Mouse (Mus musculus) midbrain, embryonic 14.5 days (tissue): ENCODE measurements around the gene Psmd1. TPM values are rescaled to one million over a fixed set of nuclear protein-coding genes. Genes with fewer than 3 reads are reported as not detected.
A peak's percentile ranks its signal among the peaks of the same experiment; 100 is the strongest.

ENCODE experiments used
- ATAC-seq: fragments of 200-750 bp; cut with Nextera tagmentation; 2 replicates; pipeline ENCODE4 v1.8.0; 2017; ENCODE audit warnings: moderate number of reproducible peaks, moderate library complexity; ENCODE audit not compliant: low FRiP score, low TSS enrichment
- DNase-seq: peaks from one replicate; pipeline ENCODE4 v3.0.0-alpha.2; 2015
- H3K27ac ChIP-seq: fragments of 300-500 bp; sonication (generic); replicated peaks from 2 replicates; pipeline ENCODE4 v1.5.1; 2014; ENCODE audit warnings: mild to moderate bottlenecking, low read depth, low read length, moderate library complexity
- H3K27me3 ChIP-seq: fragments of 300-500 bp; sonication (generic); 2 replicates; pipeline ENCODE4 v1.6.1; 2014; ENCODE audit warnings: low read length, control low read depth, mixed read lengths; ENCODE audit not compliant: control insufficient read depth, insufficient read depth
- H3K36me3 ChIP-seq: fragments of 300-500 bp; sonication (generic); 2 replicates; pipeline ENCODE4 v1.6.1; 2014; ENCODE audit warnings: low read length, control low read depth; ENCODE audit not compliant: control insufficient read depth, insufficient read depth
- H3K4me1 ChIP-seq: fragments of 300-500 bp; sonication (generic); 2 replicates; pipeline ENCODE4 v1.6.1; 2014; ENCODE audit warnings: mild to moderate bottlenecking, antibody characterized with exemption, low read length, control low read depth; ENCODE audit not compliant: control insufficient read depth, insufficient read depth
- H3K4me2 ChIP-seq: fragments of 300-500 bp; sonication (generic); 2 replicates; pipeline ENCODE4 v1.6.1; 2014; ENCODE audit warnings: mild to moderate bottlenecking, low read length, moderate library complexity
- H3K4me3 ChIP-seq: fragments of 300-500 bp; sonication (generic); replicated peaks from 2 replicates; pipeline ENCODE4 v1.5.1; 2014; ENCODE audit warnings: low read depth, low read length
- H3K9ac ChIP-seq: fragments of 300-500 bp; sonication (generic); replicated peaks from 2 replicates; pipeline ENCODE4 v1.6.1; 2014; ENCODE audit warnings: mild to moderate bottlenecking, low read length, moderate library complexity
- H3K9me3 ChIP-seq: fragments of 300-500 bp; sonication (generic); 2 replicates; pipeline ENCODE4 v1.6.1; 2016; ENCODE audit warnings: low read length, control low read depth, mixed read lengths; ENCODE audit not compliant: control insufficient read depth
- WGBS: fragments of 180-500 bp; shearing (Covaris S2); extraction: QIAGEN DNeasy Blood & Tissue Kit; methylation state at CpG from one replicate; pipeline ENCODE4 v1.1.7; 2014; 5-methylcytosine and 5-hydroxymethylcytosine counted together
- polyA plus RNA-seq: library from polyadenylated mRNA; unstranded; fragments of >200 nt; fragmentation: Nextera tagmentation; extraction: Ambion mirVana; gene quantifications from 2 replicates; pipeline ENCODE4 v1.2.1, GENCODE M21; 2014

Psmd1 gene
- polyA plus RNA-seq, 1 experiment from 2014 or later, result 214 TPM

GRCm38 (mm10) chr1:86040131-86040530 lies 24.1 kb upstream of the Psmd1 start:
- H3K9ac ChIP-seq, result no peak overlapping the region
- no peak overlapping the region for H3K27ac ChIP-seq
- H3K27me3 ChIP-seq, result peaks cover 9% of the 10 kb centered on the region
- H3K36me3 ChIP-seq, result no peaks in the 10 kb centered on the region
- no peaks in the 10 kb centered on the region for H3K4me1 ChIP-seq
- 0 out of 2 replicates have a peak, but pooled peaks cover 3% of the 10 kb centered on the region for H3K9me3 ChIP-seq
- DNase-seq, result no peak
- ATAC-seq, result no peak
- WGBS, result 70% methylated on average over 4 of the region's 4 CpGs
- H3K4me3 ChIP-seq, result no peak overlapping the region
- no peak overlapping the region for H3K4me2 ChIP-seq

- ATAC-seq, result no peak
- Histone ChIP-seq H3K36me3 (no peaks in the 10 kb centered on the region), H3K4me2 (no peak overlapping the region), H3K4me3 (no peak overlapping the region), H3K9me3 (0 out of 2 replicates have a peak, but pooled peaks cover 3% of the 10 kb centered on the region), H3K27ac (no peak overlapping the region), H3K9ac (no peak overlapping the region), H3K4me1 (no peaks in the 10 kb centered on the region), H3K27me3 (peaks cover 16% of the 10 kb centered on the region)
- DNase-seq, result no peak
- WGBS, result 98% methylated on average over 3 of the region's 3 CpGs
These were observed 23.4 kb upstream of the Psmd1 start for GRCm38 (mm10) chr1:86040817-86041216.

GRCm38 (mm10) chr1:86045056-86045455 lies 19.1 kb upstream of the Psmd1 start:
- H3K27me3 ChIP-seq, result peaks cover 33% of the 10 kb centered on the region
- DNase-seq (no peak), ATAC-seq (no peak)
- 58% methylated on average over 4 of the region's 4 CpGs for WGBS
- H3K36me3 ChIP-seq, result no peaks in the 10 kb centered on the region
- no peak overlapping the region for H3K27ac ChIP-seq
- H3K4me2 ChIP-seq, result no peak overlapping the region
- H3K9ac ChIP-seq, result no peak overlapping the region
- 0 out of 2 replicates have a peak, but pooled peaks cover 3% of the 10 kb centered on the region for H3K9me3 ChIP-seq
- H3K4me3 ChIP-seq, result no peak overlapping the region
- peaks cover 4% of the 10 kb centered on the region; the same call in 1 of the 2 replicates for H3K4me1 ChIP-seq

GRCm38 (mm10) chr1:86045848-86046805 lies 18.1 kb upstream of the Psmd1 start, which contains the start of gene 2810459M11Rik:
Gene 2810459M11Rik (plus strand): TSS chr1:86045863.
- Histone ChIP-seq H3K9ac (peak within 1 kb of the TSS; percentile 60), H3K27me3 (peaks cover 33% of the 10 kb centered on the region), H3K4me3 (peak within 1 kb of the TSS; percentile 59), H3K4me1 (peaks cover 4% of the 10 kb centered on the region; the same call in 1 of the 2 replicates), H3K27ac (0 out of 2 replicates have a peak within 1 kb of the TSS, but pooled peaks have one; percentile 10), H3K36me3 (no peaks in the 10 kb centered on the region), H3K9me3 (0 out of 2 replicates have a peak, but pooled peaks cover 3% of the 10 kb centered on the region), H3K4me2 (peak within 1 kb of the TSS; percentile 89)
- under 1% methylated on average over 107 of the region's 110 CpGs for WGBS
- peak; percentile 76 for ATAC-seq
- peak; percentile 74 for DNase-seq

GRCm38 (mm10) chr1:86046833-86047563 lies 17.2 kb upstream of the Psmd1 start:
- 7% methylated on average over 24 of the region's 24 CpGs for WGBS
- no peak overlapping the region; the same call in 1 of the 2 replicates for H3K9ac ChIP-seq
- no peak overlapping the region for H3K27ac ChIP-seq
- peak overlapping the region; percentile 59 for H3K4me3 ChIP-seq
- ATAC-seq (no peak), DNase-seq (peak; percentile 8)
- peak overlapping the region; percentile 89 for H3K4me2 ChIP-seq
- peaks cover 4% of the 10 kb centered on the region; the same call in 1 of the 2 replicates for H3K4me1 ChIP-seq
- peaks cover 33% of the 10 kb centered on the region for H3K27me3 ChIP-seq
- H3K9me3 ChIP-seq, result no peaks in the 10 kb centered on the region
- H3K36me3 ChIP-seq, result no peaks in the 10 kb centered on the region

- Histone ChIP-seq H3K36me3 (no peaks in the 10 kb centered on the region), H3K9me3 (no peaks in the 10 kb centered on the region), H3K4me3 (no peak overlapping the region), H3K4me2 (no peak overlapping the region), H3K27me3 (peaks cover 33% of the 10 kb centered on the region), H3K9ac (no peak overlapping the region), H3K4me1 (peaks cover 4% of the 10 kb centered on the region; the same call in 1 of the 2 replicates), H3K27ac (no peak overlapping the region)
- WGBS, result 82% methylated on average over 4 of the region's 4 CpGs
- ATAC-seq, result no peak
- no peak for DNase-seq
These were observed 16.0 kb upstream of the Psmd1 start for GRCm38 (mm10) chr1:86048231-86048630.

GRCm38 (mm10) chr1:86048744-86049143 lies 15.4 kb upstream of the Psmd1 start:
- peaks cover 4% of the 10 kb centered on the region; the same call in 1 of the 2 replicates for H3K4me1 ChIP-seq
- H3K27me3 ChIP-seq, result peaks cover 33% of the 10 kb centered on the region
- 78% methylated on average over 3 of the region's 3 CpGs for WGBS

GRCm38 (mm10) chr1:86053198-86053921 lies 10.8 kb upstream of the Psmd1 start:
- DNase-seq (peak; percentile 65), ATAC-seq (peak; percentile 50; the same call in 1 of the 2 replicates)
- no peaks in the 10 kb centered on the region for H3K9me3 ChIP-seq
- no peak overlapping the region for H3K4me2 ChIP-seq
- no peaks in the 10 kb centered on the region for H3K36me3 ChIP-seq
- H3K27me3 ChIP-seq, result no peaks in the 10 kb centered on the region
- H3K27ac ChIP-seq, result no peak overlapping the region
- no peak overlapping the region for H3K4me3 ChIP-seq
- H3K4me1 ChIP-seq, result no peaks in the 10 kb centered on the region
- no peak overlapping the region for H3K9ac ChIP-seq
- 82% methylated on average over 12 of the region's 12 CpGs for WGBS

More at GRCm38 (mm10) chr1:86048744-86049143, 15.4 kb upstream of the Psmd1 start:
- ATAC-seq (no peak), DNase-seq (no peak)
- Histone ChIP-seq H3K4me2 (no peak overlapping the region), H3K9ac (no peak overlapping the region), H3K4me3 (no peak overlapping the region), H3K9me3 (no peaks in the 10 kb centered on the region), H3K27ac (no peak overlapping the region), H3K36me3 (no peaks in the 10 kb centered on the region)
